Mouse (Mus musculus): Measurements from ENCODE around the gene Prkag2.

- TF ChIP-seq CTCF (IDR thresholded peaks at IDR 0.05; ENCODE audit: low read depth, low read length) (no peak), TAL1 (conservative IDR thresholded peaks at IDR 0.05; ENCODE audit: low read depth, low read length) (no peak), POLR2AphosphoS5 (IDR thresholded peaks at IDR 0.05; ENCODE audit: insufficient replicate concordance, low read depth, low read length) (no peak), GATA2 (IDR thresholded peaks at IDR 0.05; ENCODE audit: borderline replicate concordance, low read depth, low read length) (no peak)
Measured at GRCm38 (mm10) chr5:25088633-25089032, 11.8 kb downstream of the Prkag2 start.

Measured in G1E (cell line).